Mouse (Mus musculus) activated CD4-positive, CD25-positive, alpha-beta regulatory T cell, adult 4 months (primary cell): Measurements from ENCODE around the gene Naif1. TPM values are rescaled to one million over a fixed set of nuclear protein-coding genes. Genes with fewer than 3 reads are reported as not detected.

Experiments
- ATAC-seq: one replicate; pipeline ENCODE4 v1.8.0; 2017
- polyA plus RNA-seq, 2 experiments: library from polyadenylated mRNA; unstranded; fragments of 100-300 nt; shearing (Covaris generic); gene quantifications; one replicate each; pipeline ENCODE4 v1.2.1; 2017

Gene Naif1
- polyA plus RNA-seq, 2 experiments from 2014 or later = 5.2 TPM

DNA sequence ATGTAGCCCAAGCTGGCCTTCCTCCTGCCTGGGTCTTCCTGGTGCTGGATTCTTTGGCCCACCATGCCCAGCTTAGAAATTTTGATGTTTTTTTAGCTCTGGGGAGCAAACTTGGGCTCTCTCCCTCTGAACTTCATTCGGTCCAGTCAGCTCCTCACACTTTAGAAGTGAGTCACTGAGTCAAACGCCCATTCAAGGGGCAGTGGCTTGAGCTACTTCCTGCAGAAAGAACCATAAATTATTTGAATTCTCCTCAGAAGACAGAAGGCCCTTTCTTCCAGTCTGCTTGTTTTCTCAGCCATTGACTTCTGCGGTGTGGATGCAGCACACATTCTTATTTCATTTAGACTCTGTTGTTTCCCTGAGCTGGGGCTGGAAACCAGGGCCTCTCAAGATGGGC lies 53.3 kb downstream of the Naif1 start:
- ATAC-seq = no peak

DNA sequence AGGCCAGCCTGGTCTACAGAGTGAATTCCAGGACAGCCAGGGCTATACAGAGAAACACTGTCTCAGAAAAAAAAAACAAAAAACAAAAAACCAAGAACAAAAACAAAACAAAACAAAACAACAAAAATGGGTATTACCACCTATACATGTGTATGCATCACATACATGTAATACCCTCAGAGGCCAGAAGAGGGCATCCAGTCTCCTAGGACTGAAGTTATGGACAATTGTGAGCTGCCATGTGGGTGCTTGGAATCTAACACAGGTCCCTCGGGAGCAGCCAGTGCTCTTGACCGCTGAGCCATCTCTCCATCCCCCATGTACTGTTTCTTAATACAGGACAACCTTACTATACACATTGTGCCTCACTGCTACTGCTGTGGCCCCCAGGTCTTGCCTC lies 55.3 kb downstream of the Naif1 start:
- no peak for ATAC-seq

Other genes starting within 250 kb of the Naif1 start
- gene Pomt1, start 213.9 kb upstream of the Naif1 start, polyA plus RNA-seq = 1 to 10 TPM; 2.5 to 3.8 TPM
- 10 to 100 TPM; 30.4 to 34.4 TPM for gene Uck1, start 190.3 kb upstream of the Naif1 start, polyA plus RNA-seq
- gene Golga2, start 163.1 kb upstream of the Naif1 start, polyA plus RNA-seq = 10 to 100 TPM; 14.9 to 18.3 TPM
- gene Swi5, start 162.4 kb upstream of the Naif1 start, polyA plus RNA-seq = 100 to 1,000 TPM; 133 to 252 TPM
- gene Ciz1, start 98.1 kb upstream of the Naif1 start, polyA plus RNA-seq = 10 to 100 TPM; 38.8 to 51.6 TPM
- gene Dnm1, start 97.1 kb upstream of the Naif1 start, polyA plus RNA-seq = not detected
- 10 to 100 TPM; 70.3 to 75.4 TPM for gene 1110008P14Rik, start 68.5 kb upstream of the Naif1 start, polyA plus RNA-seq
- not detected for gene Lcn2, start 62.2 kb upstream of the Naif1 start, polyA plus RNA-seq
- gene Ptges2, start 54.6 kb upstream of the Naif1 start, polyA plus RNA-seq = 1 to 10 TPM; 1.0 to 1.6 TPM
- 1 to 10 TPM; 3.3 to 4.0 TPM for gene Slc25a25, start 988 bp downstream of the Naif1 start, polyA plus RNA-seq
- 10 to 100 TPM; 40.3 to 47.5 TPM for gene Fam102a, start 84.9 kb downstream of the Naif1 start, polyA plus RNA-seq
- 100 to 1,000 TPM; 107 to 124 TPM for gene Dpm2, start 120.4 kb downstream of the Naif1 start, polyA plus RNA-seq
- gene Pip5kl1, start 124.3 kb downstream of the Naif1 start, polyA plus RNA-seq = not detected
- gene 9430097D07Rik, start 125.2 kb downstream of the Naif1 start, polyA plus RNA-seq = not detected
- 10 to 100 TPM; 30.7 to 39.8 TPM for gene St6galnac4, start 136.6 kb downstream of the Naif1 start, polyA plus RNA-seq
- gene St6galnac6, start 149.3 kb downstream of the Naif1 start, polyA plus RNA-seq = 1 to 10 TPM; 2.5 to 3.4 TPM
- under 1 TPM; 0.16 to 0.48 TPM for gene Ak1, start 171.3 kb downstream of the Naif1 start, polyA plus RNA-seq
- not detected for gene Eng, start 196.1 kb downstream of the Naif1 start, polyA plus RNA-seq